Mouse (Mus musculus): Measurements from ENCODE around the gene Fgd2. TPM values are rescaled to one million over a fixed set of nuclear protein-coding genes. Genes with fewer than 3 reads are reported as not detected.

The Fgd2 gene
- polyA plus RNA-seq, 1 experiment from 2014 or later: 8.9 TPM

GRCm38 (mm10) chr17:29356882-29357281 is 3.8 kb upstream of the Fgd2 start:
- Histone ChIP-seq H3K9me3 (ENCODE audit: low read length) (no peaks in the 10 kb centered on the region), H3K27ac (ENCODE audit: low read depth) (peak overlapping the region; percentile 9; the same call in 1 of the 2 replicates), H3K36me3 (replicated peaks; ENCODE audit: insufficient read depth, low read length) (no peaks in the 10 kb centered on the region), H3K4me3 (ENCODE audit: low read depth, low read length) (peak overlapping the region; percentile 28), H3K9ac (replicated peaks) (no peak overlapping the region; the same call in 1 of the 2 replicates), H3K27me3 (ENCODE audit: insufficient read depth, low read length) (no peaks in the 10 kb centered on the region), H3K4me2 (ENCODE audit: low read depth, low read length) (peak overlapping the region; percentile 62), H3K4me1 (ENCODE audit: insufficient read depth) (peaks cover 23% of the 10 kb centered on the region)
- ATAC-seq: no peak; the same call in 1 of the 2 replicates
- TF ChIP-seq CTCF (IDR thresholded peaks at IDR 0.05; ENCODE audit: low read depth) (no peak), EP300 (IDR thresholded peaks at IDR 0.05; ENCODE audit: low read depth) (no peak)
- DNase-seq: no peak
- 20% methylated on average over 9 of the region's 9 CpGs for WGBS (ENCODE audit: insufficient replicate concordance)

DNA sequence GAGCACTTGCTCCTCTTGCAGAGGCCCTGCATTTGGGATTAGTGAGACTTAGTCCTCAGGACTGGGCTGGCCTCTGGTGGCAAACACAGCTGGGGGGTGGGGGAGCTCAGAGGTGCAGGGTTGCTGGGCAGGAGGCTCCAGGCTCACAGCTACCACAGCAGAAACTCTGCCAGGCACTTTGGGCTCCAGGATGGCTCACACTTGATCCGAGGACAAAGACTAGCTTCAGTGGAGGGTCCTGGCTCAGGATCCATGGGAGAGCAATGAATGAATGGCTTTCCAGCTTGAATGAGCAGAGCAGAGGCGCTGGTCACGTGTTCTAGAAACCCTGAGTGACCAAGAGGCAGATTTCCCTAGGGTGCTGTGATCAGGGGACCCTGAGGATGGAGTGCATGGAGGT is 1.8 kb upstream of the Fgd2 start:
- TF ChIP-seq CTCF (IDR thresholded peaks at IDR 0.05; ENCODE audit: low read depth) (no peak), EP300 (IDR thresholded peaks at IDR 0.05; ENCODE audit: low read depth) (no peak)
- H3K4me2 ChIP-seq (ENCODE audit: low read depth, low read length): no peak overlapping the region
- ATAC-seq (no peak), DNase-seq (no peak)
- H3K9ac ChIP-seq (replicated peaks): no peak overlapping the region
- no peaks in the 10 kb centered on the region for H3K9me3 ChIP-seq (ENCODE audit: low read length)
- H3K4me1 ChIP-seq (ENCODE audit: insufficient read depth): peaks cover 23% of the 10 kb centered on the region
- no peak overlapping the region for H3K27ac ChIP-seq (ENCODE audit: low read depth)
- H3K36me3 ChIP-seq (replicated peaks; ENCODE audit: insufficient read depth, low read length): no peaks in the 10 kb centered on the region
- H3K27me3 ChIP-seq (ENCODE audit: insufficient read depth, low read length): no peaks in the 10 kb centered on the region
- H3K4me3 ChIP-seq (ENCODE audit: low read depth, low read length): no peak overlapping the region
- WGBS (ENCODE audit: insufficient replicate concordance): 76% methylated on average over 3 of the region's 3 CpGs

DNA sequence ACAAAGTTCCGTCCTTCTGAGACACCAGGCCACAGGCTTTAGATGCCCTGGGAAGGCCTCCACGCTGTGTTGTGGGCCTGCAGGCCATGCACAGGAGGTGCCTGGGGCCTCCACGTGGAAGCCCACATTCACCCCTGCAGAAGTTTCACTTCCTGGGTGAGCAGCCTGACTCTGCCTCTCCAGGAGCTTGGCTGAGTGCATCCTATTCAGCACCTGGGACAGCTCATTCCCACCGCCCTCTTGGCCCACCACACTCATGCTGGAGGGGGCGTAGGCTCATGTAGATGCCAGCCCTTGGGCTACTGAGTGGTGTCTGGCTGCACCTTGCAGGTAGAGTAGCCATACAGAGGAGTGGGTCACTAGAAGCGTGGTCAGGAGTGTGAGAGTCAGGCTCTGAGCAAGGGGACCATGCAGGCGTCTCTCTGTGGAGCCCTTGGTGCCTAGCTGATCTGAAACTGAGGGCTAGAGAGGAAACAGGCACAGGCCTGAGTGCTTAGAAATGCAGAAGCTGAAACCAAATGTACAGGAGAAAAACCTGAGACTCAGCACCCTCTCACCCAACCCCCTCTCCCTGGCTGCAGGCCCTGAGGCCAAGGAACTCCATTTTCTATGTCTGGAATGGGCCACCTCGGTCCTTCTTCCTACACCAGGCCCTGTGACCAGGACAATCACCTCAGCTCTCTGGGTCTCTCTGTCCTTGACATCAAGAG is 1.4 kb downstream of the Fgd2 start:
- DNase-seq (peak; percentile 55), ATAC-seq (0 out of 2 replicates have a peak, but pooled peaks have one; percentile 14)
- TF ChIP-seq EP300 (IDR thresholded peaks at IDR 0.05; ENCODE audit: low read depth) (no peak), CTCF (IDR thresholded peaks at IDR 0.05; ENCODE audit: low read depth) (no peak)
- 41% methylated on average over 8 of the region's 8 CpGs for WGBS (ENCODE audit: insufficient replicate concordance)
- Histone ChIP-seq H3K4me2 (ENCODE audit: low read depth, low read length) (peak overlapping the region; percentile 47; the same call in 1 of the 2 replicates), H3K27me3 (ENCODE audit: insufficient read depth, low read length) (no peaks in the 10 kb centered on the region), H3K4me3 (ENCODE audit: low read depth, low read length) (no peak overlapping the region), H3K9ac (replicated peaks) (no peak overlapping the region), H3K4me1 (ENCODE audit: insufficient read depth) (peaks cover 8% of the 10 kb centered on the region), H3K36me3 (replicated peaks; ENCODE audit: insufficient read depth, low read length) (no peaks in the 10 kb centered on the region), H3K9me3 (ENCODE audit: low read length) (no peaks in the 10 kb centered on the region), H3K27ac (ENCODE audit: low read depth) (peak overlapping the region; percentile 36)

DNA sequence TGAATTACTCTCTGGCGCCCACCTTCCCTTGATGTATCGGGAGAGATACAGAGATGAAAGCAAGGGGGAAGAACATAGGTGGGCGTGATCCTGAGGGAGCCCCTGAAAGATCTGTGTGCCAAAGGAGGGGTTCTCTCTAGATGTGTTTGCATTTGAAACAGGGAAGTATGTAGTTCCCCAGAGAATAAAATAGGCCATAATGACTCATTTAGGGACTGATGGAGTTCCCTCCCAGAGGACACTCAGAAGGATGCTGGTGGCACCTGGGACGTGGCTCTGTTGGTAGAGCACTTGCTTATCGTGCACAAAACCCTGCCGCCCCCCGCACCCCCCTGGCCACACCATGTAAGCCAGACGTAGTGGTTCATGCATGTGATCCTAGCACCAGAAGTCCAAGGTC is 2.4 kb downstream of the Fgd2 start:
- Histone ChIP-seq H3K4me2 (ENCODE audit: low read depth, low read length) (no peak overlapping the region), H3K9me3 (ENCODE audit: low read length) (no peaks in the 10 kb centered on the region), H3K9ac (replicated peaks) (no peak overlapping the region), H3K27ac (ENCODE audit: low read depth) (no peak overlapping the region; the same call in 1 of the 2 replicates), H3K36me3 (replicated peaks; ENCODE audit: insufficient read depth, low read length) (no peaks in the 10 kb centered on the region), H3K4me3 (ENCODE audit: low read depth, low read length) (no peak overlapping the region), H3K4me1 (ENCODE audit: insufficient read depth) (peaks cover 8% of the 10 kb centered on the region), H3K27me3 (ENCODE audit: insufficient read depth, low read length) (no peaks in the 10 kb centered on the region)
- no peak for DNase-seq
- 70% methylated on average over 8 of the region's 8 CpGs for WGBS (ENCODE audit: insufficient replicate concordance)
- TF ChIP-seq CTCF (IDR thresholded peaks at IDR 0.05; ENCODE audit: low read depth): no peak
- no peak for TF ChIP-seq EP300 (IDR thresholded peaks at IDR 0.05; ENCODE audit: low read depth)
- no peak for ATAC-seq

DNA sequence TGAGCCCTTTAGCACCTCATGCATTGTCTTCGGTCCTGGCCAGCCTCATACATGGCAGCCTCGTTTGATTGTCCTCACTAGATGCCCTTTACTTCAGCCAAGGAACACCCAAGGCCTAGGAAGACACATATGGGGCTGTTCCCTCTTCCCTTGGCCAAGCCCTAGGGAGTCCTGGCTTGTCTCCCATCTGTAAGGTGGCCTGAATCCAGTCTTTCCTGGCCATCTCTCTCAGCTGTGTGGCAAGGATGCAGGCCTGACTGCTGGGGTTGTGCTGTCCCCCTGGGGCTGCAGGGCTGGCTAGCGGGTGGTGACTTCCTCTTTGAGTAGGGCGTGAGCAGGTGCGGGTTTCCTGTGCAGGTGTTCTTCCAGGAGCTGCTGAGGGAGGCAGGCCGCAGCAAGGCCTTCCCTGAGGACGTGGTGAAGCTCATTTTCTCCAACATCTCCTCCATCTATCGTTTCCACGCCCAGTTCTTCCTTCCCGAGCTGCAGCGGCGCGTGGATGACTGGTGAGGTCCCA is 4.4 kb downstream of the Fgd2 start:
- ATAC-seq (no peak), DNase-seq (no peak)
- WGBS (ENCODE audit: insufficient replicate concordance): 69% methylated on average over 13 of the region's 13 CpGs
- Histone ChIP-seq H3K9ac (replicated peaks) (no peak overlapping the region), H3K27ac (ENCODE audit: low read depth) (no peak overlapping the region), H3K9me3 (ENCODE audit: low read length) (no peaks in the 10 kb centered on the region), H3K4me1 (ENCODE audit: insufficient read depth) (peaks cover 8% of the 10 kb centered on the region), H3K36me3 (replicated peaks; ENCODE audit: insufficient read depth, low read length) (no peaks in the 10 kb centered on the region), H3K27me3 (ENCODE audit: insufficient read depth, low read length) (no peaks in the 10 kb centered on the region), H3K4me3 (ENCODE audit: low read depth, low read length) (no peak overlapping the region), H3K4me2 (ENCODE audit: low read depth, low read length) (no peak overlapping the region)
- TF ChIP-seq CTCF (IDR thresholded peaks at IDR 0.05; ENCODE audit: low read depth): no peak
- TF ChIP-seq EP300 (IDR thresholded peaks at IDR 0.05; ENCODE audit: low read depth): no peak

- no peak overlapping the region for H3K4me3 ChIP-seq (ENCODE audit: low read depth, low read length)
- no peak for ATAC-seq
- WGBS (ENCODE audit: insufficient replicate concordance): 54% methylated on average over 7 of the region's 7 CpGs
Observed at GRCm38 (mm10) chr17:29368726-29369125, 8.0 kb downstream of the Fgd2 start.

More at GRCm38 (mm10) chr17:29368726-29369125, 8.0 kb downstream of the Fgd2 start:
- H3K9me3 ChIP-seq (ENCODE audit: low read length): no peaks in the 10 kb centered on the region
- H3K27ac ChIP-seq (ENCODE audit: low read depth): no peak overlapping the region
- H3K9ac ChIP-seq (replicated peaks): no peak overlapping the region
- no peaks in the 10 kb centered on the region; the same call in 1 of the 2 replicates for H3K4me1 ChIP-seq (ENCODE audit: insufficient read depth)
- no peak for DNase-seq
- H3K36me3 ChIP-seq (replicated peaks; ENCODE audit: insufficient read depth, low read length): no peaks in the 10 kb centered on the region
- H3K4me2 ChIP-seq (ENCODE audit: low read depth, low read length): no peak overlapping the region
- TF ChIP-seq EP300 (IDR thresholded peaks at IDR 0.05; ENCODE audit: low read depth) (no peak), CTCF (IDR thresholded peaks at IDR 0.05; ENCODE audit: low read depth) (no peak)
- no peaks in the 10 kb centered on the region for H3K27me3 ChIP-seq (ENCODE audit: insufficient read depth, low read length)

All from liver, postnatal 0 days (tissue).